Mouse (Mus musculus) urinary bladder, postnatal 14 days (tissue): ENCODE measurements around the gene Capn15.

ENCODE experiments used
- DNase-seq: peaks from one replicate; pipeline ENCODE4 v3.0.0; 2021; ENCODE audit warnings: low spot score

The Capn15 gene

DNA sequence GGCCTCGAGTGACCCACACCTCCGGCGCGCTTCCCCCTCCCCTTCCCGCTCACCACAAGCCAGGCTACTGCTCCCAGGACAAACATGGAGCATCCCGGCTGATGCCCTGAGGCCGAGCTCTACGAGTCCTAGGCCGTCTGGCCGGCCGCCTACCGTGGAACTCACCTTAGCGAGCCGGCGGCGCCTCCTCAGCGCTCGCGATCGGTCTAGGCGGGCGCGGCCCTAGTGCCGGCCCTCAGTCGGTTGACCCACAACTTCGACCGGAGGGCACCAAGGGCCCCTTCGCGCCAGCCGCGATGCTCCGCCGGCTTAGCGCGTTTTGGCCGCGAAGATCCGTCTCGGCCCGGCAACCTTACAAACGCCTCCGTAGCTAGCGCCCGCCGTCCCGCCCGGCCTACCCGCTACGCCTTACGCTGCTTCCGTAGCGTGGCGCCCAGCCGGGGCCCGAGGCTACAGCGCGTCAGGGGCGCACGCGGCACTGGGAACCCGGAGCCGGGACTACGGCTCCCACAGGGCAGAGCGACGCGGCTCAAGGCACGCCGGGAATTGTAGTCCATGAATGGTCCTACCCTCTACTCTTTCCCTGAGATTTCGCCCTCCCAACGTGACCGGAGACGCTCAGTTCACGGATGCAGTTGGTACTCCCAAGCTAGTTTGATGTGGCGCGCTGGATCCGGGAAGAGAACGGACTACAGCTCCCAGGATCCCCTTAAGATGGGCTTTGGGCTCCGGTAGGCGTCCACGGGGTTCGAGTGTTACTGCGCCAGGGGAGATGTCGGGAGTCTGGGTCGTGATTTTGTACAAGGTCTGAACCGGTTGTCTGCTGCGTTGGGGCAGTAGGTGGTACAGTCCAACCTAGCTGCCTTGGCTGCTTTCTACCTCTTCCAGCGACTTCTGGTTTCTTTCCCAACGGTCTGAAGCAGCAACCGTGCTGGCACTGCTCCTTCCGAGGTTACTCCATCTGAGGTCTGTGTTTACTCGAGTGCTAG lies at the start of gene Capn15:
Gene Capn15 (minus strand): TSS at position 491 of the 989 bp plus-strand sequence.
- DNase-seq: peak; percentile 93

DNA sequence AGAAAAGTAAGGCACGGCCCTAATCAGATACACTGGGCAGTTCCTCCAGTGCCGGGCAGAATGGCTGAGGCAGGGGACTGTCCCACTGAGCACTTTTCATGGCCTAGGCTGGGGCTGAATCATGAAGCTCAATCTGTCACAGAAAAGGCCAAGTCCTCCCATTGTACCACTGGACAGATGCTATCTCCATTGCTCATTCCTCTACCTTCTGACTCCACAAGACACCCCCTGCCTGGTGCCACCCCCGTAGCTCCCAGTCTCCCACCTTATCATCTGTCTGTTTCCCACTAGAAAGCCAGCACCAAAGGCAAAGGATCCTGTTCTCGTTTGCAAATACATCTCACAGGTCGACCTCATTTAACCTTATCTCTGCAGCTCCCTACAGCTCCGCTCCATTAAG lies 46.4 kb upstream of the Capn15 start:
- no peak for DNase-seq

DNA sequence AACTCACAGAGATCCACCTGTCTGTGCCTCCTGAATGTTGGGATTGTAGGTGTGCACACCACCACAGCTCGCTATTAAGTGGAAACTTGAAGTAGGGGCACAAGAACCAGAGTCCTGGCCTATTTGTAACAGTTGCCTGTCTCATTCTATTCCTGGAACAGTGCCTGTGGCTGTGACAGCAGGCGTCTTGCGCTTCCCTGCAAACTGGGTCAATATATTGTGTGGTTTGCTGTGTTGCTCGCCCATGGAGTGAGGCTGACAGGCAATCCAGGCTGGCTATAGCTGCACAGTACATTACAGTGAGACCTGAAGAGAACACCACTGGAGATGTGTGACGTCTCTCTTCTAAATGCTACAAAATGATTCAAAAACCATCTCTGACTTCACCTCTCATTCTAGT lies 46.0 kb upstream of the Capn15 start:
- no peak for DNase-seq

DNA sequence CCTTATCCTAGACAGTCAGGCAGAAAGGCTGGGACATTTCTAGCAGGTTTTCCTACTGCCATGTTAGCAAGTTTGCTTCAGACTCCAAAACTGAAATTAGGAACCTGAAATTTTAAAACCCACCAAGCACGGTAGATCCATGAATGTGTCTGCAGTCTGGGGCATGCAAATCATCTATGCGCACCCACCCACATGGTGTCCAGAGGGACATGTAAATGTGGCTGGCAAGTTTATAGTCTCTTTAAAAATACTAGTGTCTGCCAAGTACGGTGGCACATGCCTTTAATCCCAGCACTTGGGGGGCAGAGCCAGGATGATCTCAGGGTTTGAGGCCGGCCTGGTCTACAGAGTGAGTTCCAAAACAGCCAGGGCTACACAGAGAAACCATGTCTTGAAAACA lies 42.7 kb upstream of the Capn15 start:
- DNase-seq: no peak

DNA sequence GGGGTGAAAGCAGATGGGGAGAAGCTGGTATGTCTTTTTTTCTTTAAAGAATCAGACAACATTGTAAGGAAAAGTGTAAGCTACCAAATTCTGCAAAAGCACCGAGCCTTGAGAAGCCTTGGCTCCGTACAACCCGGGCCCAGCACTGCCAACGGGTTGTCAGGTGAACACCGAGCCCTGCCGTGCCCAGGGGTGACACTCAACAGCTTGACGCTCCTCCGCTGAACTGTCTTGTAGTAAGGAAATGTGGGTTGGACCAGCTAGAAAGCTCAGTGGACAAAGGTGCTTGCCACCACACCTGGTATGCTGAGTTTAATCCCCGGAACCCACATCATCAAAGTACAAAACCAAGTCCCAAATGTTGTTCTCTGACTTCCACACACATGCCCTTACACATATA lies 39.1 kb upstream of the Capn15 start:
- no peak for DNase-seq

DNA sequence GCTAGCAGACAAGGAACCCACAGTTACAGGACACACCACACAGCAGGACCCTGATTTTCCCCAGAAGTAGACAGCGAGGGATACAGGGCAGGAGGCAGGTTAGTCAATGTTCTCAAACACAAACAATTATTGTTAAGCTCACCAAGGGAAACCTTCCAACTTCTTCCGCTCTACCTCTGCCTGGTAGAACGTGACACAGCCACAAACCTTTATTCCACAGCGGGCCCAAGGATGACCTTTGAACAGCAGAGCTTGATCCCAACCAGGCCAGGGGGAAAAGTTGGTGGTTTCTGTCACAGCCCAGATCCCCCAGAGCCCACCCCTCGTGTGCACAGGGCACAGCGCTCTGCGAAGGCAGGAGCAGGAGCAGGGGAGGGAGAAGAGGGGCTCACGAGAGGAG lies 38.4 kb upstream of the Capn15 start:
- DNase-seq: no peak

DNA sequence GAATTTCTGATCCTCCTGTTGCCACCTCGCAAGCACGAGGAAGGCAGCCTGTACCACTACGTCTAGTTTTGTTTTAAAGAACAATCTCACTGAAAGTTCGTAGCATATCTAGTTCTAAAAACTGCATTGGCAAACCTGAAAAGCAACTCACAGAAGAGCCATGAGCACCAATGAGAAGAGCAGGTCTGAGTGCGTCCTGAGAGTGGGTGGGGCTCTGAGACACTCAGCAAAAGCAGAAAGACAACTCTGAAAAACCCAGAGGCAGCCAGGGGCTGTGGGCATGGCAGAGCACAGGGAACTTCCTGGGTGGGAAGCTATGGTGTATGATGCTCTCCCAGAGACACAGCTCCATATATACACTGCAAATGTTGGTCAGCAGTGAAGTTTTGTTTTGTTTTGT lies 37.6 kb upstream of the Capn15 start:
- DNase-seq: no peak

DNA sequence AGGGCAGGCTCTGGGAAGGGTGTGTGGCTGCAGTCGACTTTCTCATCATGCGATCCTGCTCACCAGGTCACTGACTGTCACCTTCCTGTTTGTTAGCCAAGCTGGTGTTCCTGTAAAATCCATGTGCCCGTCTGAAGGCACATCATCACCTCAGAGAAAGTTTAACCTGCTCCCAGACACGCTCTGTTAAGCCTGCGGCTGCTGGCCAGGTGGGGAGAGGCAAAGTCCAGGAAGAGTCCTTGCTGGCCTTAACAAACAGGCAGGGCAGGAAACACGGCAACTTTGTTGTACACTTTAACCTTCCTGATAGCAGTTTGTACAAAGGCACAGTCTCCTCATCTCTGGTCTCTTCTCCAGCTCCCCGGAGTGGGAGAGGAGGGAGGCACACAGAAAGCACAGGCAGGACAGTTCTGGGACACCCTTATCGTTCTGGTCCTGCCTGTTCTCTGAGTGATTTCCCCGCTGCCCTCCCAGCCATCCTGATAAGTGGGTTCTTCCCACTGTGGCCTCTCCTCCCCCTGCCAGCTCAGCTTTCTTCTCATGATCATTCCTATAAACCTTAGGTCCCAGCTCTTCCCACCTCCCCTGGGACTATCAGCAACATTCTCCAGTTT lies 36.2 kb upstream of the Capn15 start:
- DNase-seq: peak; percentile 31

DNA sequence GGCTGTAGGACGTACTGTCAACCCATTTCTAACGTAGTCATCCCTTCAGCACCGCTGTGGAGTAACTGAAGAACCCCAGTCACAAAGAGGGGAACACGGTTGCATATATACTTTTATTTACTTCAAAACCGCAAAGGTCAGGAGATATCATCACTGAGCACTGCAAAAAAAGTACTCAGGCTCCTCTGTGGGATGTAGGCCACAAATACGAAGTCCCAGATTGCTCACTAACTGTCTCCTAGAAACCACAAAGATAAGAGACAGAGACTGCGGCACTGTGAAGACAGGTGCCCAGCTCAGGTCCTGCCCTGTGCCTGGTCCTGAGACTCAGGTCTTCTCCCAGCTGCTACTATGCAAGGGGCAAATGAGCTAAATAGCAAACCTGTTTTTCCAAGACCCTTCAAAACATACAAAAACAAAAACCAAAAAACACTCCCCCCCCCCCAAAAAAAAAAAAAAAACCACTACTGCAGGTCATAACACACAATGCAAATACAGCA lies 35.3 kb upstream of the Capn15 start:
- no peak for DNase-seq

DNA sequence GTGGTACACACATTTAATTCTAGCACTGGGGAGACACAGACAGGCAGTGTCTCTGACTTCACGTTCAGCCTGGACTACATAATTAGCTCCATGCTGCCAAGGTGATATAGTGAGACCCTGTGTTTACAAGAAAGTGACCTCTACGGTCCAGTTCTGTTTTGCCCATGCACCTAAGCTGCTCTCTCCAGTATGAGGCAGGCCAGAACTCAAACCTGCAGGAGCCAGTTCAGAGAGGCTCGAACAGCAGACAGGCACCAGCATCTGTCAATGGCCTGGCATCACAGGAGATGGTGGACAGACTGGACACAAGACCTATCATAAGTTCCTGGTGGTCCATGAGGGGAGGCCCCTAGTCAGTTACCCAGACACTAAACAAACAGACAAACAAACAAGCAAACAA lies 32.8 kb upstream of the Capn15 start:
- no peak for DNase-seq

DNA sequence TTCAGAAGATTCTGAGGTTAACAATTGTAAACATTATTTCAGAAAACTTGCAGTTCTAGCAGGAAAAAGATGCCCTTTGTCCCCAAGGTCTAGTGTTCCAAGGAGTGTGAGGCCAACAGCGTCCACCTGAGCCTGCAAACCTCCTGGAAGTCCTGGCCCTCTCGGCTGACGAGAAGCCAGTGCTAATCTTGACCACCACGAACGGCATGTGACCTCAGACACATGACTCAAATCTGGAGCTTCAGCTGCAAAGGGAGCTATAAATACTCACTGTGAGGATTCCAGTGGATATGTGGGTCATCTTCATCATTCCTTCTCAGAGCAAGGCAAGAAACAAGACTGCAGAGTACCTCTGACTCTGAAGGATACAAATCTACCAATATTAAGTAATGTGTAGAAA lies 32.4 kb upstream of the Capn15 start:
- no peak for DNase-seq

DNA sequence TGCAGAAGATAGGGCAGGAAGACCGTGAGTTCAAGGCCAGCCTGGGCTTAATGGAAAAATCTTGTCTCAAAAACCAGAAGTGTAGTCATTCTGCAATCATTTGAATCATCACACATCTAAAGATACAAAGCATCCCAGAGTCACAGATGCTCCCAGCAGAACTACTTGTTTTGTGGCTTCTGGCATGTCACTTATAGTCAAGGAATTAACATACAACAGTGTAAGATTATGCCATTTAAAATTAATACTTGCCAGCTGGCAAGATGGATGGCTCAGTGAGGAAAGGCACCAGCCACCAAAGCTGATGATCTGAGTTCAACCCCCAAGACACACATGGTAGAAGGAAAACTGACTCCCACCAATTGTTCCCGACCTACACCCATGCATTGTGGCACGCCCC lies 31.4 kb upstream of the Capn15 start:
- DNase-seq: no peak

DNA sequence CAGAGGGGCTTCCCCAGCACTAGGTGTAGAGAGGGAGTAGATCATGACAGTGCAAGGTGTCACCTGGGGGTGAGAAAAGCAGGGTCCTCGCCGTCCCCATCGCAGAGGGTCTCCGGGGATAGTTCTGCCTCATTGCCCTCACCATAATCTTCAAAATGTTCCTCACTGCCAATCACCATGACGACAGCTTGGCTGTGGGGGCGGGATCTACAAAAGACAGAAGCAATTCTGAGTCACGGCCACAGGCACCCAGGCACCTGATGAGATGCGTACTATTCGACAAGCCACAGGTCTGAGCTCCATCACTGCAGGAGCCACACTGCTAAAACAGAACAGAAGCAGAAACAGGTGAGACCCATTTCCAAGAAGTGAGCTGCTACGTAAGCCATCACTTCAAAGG lies 28.1 kb upstream of the Capn15 start:
- DNase-seq: no peak

DNA sequence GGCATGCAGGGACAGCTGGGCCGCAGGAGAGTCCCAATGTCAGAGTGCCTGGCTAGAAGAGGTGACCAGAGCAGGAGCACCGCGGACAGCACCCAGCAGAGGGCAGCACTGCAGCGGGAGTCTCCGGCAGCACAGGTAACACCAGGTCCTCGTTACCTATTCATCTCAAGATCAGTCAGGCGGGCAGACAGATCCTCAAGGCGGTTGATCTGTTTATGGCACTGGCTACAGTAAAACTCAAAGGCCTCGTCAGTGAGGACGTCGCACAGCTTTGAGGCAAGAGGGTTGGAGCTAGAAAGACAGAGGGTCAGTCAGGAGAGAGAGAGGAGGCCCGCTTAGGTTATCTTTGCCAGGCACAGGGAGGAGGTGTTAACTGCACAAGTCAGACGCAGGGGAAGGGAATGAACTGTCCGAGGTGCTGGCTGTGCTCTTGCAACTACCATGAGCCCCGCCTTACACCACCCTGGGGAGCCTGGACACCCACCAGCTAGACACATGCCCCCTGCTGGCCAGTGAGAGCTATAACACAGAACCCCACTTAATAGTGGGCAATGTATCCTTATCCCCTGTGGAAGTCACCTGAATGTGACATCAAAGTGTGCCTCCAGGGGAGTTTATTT lies 26.4 kb upstream of the Capn15 start:
- peak; percentile 84 for DNase-seq

DNA sequence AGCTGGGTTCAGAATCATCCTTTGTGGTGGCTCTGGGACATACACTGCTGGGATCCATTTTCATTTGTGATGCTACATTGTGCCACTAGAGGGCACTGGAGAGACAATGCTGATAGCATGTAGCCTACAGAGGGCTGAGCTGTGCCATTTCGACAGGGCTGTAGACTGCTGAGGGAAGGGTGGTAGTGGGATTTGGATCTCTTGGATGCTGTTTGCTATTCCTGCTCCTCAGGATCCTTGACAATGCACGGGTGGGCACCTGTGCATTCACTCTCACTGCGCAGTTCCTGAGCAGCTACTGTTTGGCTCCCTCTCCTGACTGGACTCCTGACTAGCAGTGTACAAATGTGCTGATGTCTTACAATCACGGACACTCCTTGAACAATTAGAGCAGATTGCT lies 23.9 kb upstream of the Capn15 start:
- peak; percentile 82 for DNase-seq

DNA sequence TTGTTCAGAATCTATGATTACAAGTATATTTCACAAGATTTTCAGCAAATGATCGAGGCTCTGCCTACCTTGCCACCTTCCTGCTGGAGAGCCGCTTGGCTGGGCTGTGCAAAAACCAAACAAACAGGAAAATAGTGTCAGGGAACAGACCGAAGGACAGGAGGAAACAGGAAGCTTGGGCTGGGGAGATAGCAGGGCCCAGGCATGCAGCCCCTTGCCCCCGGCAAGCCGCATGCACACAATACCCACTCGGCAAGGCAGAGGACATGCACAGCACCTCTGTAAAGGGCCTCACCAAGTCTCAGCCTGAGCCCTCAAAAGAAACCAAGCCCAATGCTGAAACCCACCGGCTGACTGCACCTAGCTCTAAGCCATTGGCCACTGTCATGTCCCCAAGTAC lies 23.2 kb upstream of the Capn15 start:
- DNase-seq: no peak

DNA sequence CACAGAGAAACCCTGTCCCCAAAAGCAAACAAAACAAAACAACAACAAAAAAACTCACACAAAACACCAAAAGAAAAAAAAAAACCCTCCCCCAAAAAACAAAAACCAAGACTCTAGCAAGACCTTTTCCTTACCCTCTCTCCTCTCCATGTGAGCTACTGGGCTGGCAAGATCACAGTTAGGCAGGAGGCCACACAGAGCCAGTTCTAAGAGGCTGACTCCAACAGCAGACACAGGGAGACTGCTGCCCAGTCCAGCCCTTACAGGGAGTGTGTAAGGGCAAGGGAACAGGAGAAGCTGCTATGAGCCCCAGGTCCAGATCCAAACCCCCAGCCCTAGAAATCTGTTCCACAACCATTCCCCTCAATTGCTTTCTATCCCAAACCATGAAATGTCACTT lies 22.7 kb upstream of the Capn15 start:
- no peak for DNase-seq

DNA sequence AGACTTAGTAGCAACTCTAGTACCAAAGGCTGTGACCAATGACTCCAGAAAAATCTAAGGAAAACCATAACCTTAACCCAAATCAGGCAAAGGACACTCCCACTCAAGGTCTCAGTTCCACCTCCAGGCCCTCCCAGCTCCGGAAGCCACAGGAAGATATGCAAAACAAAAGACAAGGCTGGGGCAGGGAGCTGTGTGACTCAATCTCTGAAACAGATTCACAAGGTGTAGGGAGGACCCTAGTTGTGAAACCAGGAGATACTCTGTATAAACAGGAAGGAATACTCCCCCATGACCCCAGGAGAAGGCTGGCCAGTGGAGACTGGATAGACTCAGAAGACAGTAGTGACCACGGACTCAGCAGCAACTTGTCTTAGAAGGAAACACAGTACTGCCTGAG lies 22.1 kb upstream of the Capn15 start:
- no peak for DNase-seq

DNA sequence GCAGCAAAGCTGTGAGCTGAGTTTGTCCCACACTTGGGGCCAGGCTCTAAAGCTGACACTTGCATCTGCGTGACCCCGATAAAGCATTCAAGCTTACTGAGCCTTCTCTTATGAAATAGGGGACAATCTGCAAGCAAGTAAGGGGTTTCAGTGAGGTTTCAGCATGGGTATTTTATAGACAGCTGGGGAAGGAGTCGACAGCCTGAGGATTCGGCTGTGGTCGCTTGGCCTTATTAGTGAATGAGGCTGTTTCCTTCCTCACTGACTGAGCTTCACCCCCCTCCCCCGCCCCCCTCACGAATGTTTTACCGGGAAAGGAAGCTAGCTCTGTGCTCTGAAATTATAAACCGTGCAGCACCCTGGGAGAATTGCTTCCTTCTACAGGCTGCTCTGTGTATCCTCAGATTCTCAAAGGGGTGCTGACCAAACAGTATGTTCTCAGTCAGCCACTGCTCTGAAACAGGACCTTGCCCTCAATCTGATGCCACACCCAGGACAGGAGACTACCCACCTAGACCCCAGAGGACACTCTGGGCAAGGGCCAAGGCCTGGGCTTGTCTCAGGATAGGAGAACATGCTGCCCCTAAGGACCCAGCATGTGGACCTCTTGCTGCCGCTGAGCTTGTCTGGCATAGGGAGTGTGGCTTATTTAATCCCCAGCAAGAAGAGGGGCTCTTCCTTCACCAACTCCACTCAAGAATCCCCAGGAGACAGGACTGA lies 20.3 kb upstream of the Capn15 start:
- no peak for DNase-seq

DNA sequence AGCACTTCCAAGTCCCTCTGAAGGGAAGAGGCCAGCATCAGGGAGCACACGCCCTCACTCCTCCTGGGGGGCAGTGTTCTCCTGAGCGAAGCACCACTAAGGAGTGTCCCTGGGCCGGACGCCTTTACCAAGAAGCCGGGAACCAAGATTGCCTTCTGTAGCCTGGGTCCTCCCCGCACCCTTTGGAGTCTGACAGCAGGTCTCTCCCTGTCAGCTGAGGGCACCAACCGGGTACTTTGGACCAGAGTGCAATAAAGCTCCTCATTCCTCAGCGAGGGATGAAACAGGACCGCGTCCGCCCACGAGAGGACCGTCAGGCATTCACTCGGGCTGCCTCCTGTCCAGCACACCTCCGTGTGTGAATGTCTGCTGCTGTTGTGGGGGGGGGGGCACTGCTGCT lies 19.1 kb upstream of the Capn15 start:
- DNase-seq: no peak

DNA sequence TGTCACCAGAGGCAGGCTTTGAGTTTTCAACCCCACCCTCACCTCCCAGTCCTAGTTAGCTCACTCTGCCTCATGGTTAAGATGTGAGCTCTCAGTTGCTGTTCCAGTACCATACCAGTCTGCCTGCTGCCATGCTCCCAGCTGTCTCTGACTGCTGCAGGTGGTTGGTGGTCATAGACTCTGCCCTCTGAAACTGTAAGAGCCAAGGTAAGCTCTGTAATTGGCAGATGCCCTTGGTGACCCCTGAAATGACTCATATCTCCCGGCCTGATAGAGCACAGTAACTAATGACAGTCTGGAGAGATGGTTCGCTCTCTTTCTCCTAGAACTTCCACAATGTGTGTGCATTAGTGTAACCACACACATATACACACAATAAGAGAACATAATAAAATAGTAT lies 18.3 kb upstream of the Capn15 start:
- no peak for DNase-seq

DNA sequence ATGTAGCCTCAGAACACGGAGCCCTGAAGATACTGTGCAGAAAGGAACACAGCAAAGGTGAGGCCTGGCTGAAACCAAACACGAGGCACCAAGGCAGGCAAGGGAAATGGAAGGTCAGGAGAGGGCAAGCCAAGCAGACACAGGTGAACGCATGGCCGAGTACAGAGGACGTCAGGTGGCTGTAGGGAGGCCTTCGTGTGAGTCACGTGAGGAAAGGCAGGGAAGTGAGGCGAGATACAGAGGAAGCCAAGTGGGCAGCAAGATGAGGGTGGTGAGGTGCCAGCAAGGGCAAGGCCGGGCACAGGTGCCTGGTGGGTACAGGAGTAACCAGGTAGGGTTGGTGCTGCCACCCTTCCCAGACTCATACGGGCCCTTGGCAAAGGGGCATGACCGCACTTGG lies 12.8 kb upstream of the Capn15 start:
- DNase-seq: no peak
